Comparison of ENCODE assay signal across 8 mouse cellular contexts in genomic region chr2:152767618-152768271, GRCm38 (mm10). TPM values are rescaled to one million over a fixed set of nuclear protein-coding genes. Genes with fewer than 3 reads are reported as not detected.
DNase-seq lines count a peak whose midpoint lies in the region; ATAC-seq and TF ChIP-seq lines count a peak whose summit lies in the region.

No protein-coding gene starts in this region.

- peaks cover 34% of the 10 kb centered on the region for H3K4me1 ChIP-seq in forebrain, embryonic 10.5 days
- H3K4me1 ChIP-seq in forebrain, embryonic 16.5 days (replicated peaks; ENCODE audit: control insufficient read depth, insufficient read depth, low read length) = peaks cover 10% of the 10 kb centered on the region
- peaks cover 3% of the 10 kb centered on the region for H3K4me1 ChIP-seq in heart, postnatal 0 days (ENCODE audit: control insufficient read depth, insufficient read depth)
- peaks cover 26% of the 10 kb centered on the region for H3K4me1 ChIP-seq in limb, embryonic 12.5 days (replicated peaks)

- H3K4me3 ChIP-seq in forebrain, embryonic 10.5 days = no peak overlapping the region
- H3K4me3 ChIP-seq in forebrain, embryonic 16.5 days (replicated peaks; ENCODE audit: low read length) = no peak overlapping the region
- H3K4me3 ChIP-seq in heart, postnatal 0 days (ENCODE audit: low read depth, low read length) = no peak overlapping the region
- H3K4me3 ChIP-seq in limb, embryonic 12.5 days (replicated peaks) = no peak overlapping the region

- no peaks in the 10 kb centered on the region for H3K36me3 ChIP-seq in forebrain, embryonic 10.5 days (replicated peaks)
- H3K36me3 ChIP-seq in forebrain, embryonic 16.5 days (ENCODE audit: control insufficient read depth, insufficient read depth) = no peaks in the 10 kb centered on the region
- H3K36me3 ChIP-seq in heart, postnatal 0 days (replicated peaks; ENCODE audit: control insufficient read depth, insufficient read depth, low read length) = no peaks in the 10 kb centered on the region
- no peaks in the 10 kb centered on the region for H3K36me3 ChIP-seq in limb, embryonic 12.5 days

- no peak overlapping the region for H3K4me2 ChIP-seq in forebrain, embryonic 16.5 days (ENCODE audit: low read length)
- H3K4me2 ChIP-seq in heart, postnatal 0 days (ENCODE audit: low read depth, low read length) = no peak overlapping the region
- no peak overlapping the region for H3K4me2 ChIP-seq in limb, embryonic 12.5 days

- H3K9ac ChIP-seq in forebrain, embryonic 16.5 days (replicated peaks; ENCODE audit: low read depth, low read length) = no peak overlapping the region
- H3K9ac ChIP-seq in heart, postnatal 0 days (replicated peaks; ENCODE audit: low read depth, low read length) = no peak overlapping the region
- no peak overlapping the region for H3K9ac ChIP-seq in limb, embryonic 12.5 days (replicated peaks)

- H3K9me3 ChIP-seq in forebrain, embryonic 10.5 days = no peaks in the 10 kb centered on the region
- H3K9me3 ChIP-seq in forebrain, embryonic 16.5 days (ENCODE audit: control insufficient read depth, low read length) = no peaks in the 10 kb centered on the region
- no peaks in the 10 kb centered on the region for H3K9me3 ChIP-seq in heart, postnatal 0 days (replicated peaks; ENCODE audit: control insufficient read depth, low read length)
- no peaks in the 10 kb centered on the region for H3K9me3 ChIP-seq in limb, embryonic 12.5 days

- peak; percentile 59 for TF ChIP-seq CTCF in heart, postnatal 0 days (IDR thresholded peaks at IDR 0.05; ENCODE audit: low read depth)

- no peak overlapping the region for H3K27ac ChIP-seq in forebrain, embryonic 10.5 days
- H3K27ac ChIP-seq in forebrain, embryonic 16.5 days (ENCODE audit: low read length) = no peak overlapping the region
- no peak overlapping the region for H3K27ac ChIP-seq in heart, postnatal 0 days (ENCODE audit: low read depth)
- H3K27ac ChIP-seq in limb, embryonic 12.5 days = no peak overlapping the region

- WGBS in forebrain, embryonic 10.5 days = 60% methylated on average over 12 of the region's 12 CpGs
- 60% methylated on average over 12 of the region's 12 CpGs for WGBS in forebrain, embryonic 16.5 days
- 60% methylated on average over 12 of the region's 12 CpGs for WGBS in heart, postnatal 0 days
- WGBS in limb, embryonic 12.5 days = 42% methylated on average over 12 of the region's 12 CpGs

- no peak for TF ChIP-seq EP300 in heart, postnatal 0 days (IDR thresholded peaks at IDR 0.05; ENCODE audit: low read depth)

- peaks cover 7% of the 10 kb centered on the region for H3K27me3 ChIP-seq in forebrain, embryonic 10.5 days (ENCODE audit: poor library complexity, severe bottlenecking)
- H3K27me3 ChIP-seq in forebrain, embryonic 16.5 days (replicated peaks; ENCODE audit: control insufficient read depth, insufficient read depth, low read length) = no peaks in the 10 kb centered on the region
- H3K27me3 ChIP-seq in heart, postnatal 0 days (ENCODE audit: control insufficient read depth, insufficient read depth, low read length) = no peaks in the 10 kb centered on the region
- H3K27me3 ChIP-seq in limb, embryonic 12.5 days = no peaks in the 10 kb centered on the region

- ATAC-seq in forebrain, embryonic 16.5 days = no peak; the same call in 1 of the 2 replicates
- ATAC-seq in CD4-positive, CD25-positive, alpha-beta regulatory T cell, adult 4 months = peak; percentile 76
- ATAC-seq in heart, postnatal 0 days (ENCODE audit: insufficient read depth, low read depth) = 0 out of 2 replicates have a peak, but pooled peaks have one; percentile 15
- 0 out of 2 replicates have a peak, but pooled peaks have one; percentile 14 for ATAC-seq in limb, embryonic 12.5 days (ENCODE audit: insufficient number of reproducible peaks, insufficient read depth, low FRiP score, low TSS enrichment, low read depth)

- DNase-seq in forebrain, embryonic 10.5 days (ENCODE audit: extremely low spot score, low spot score) = peak; percentile 31
- DNase-seq in c-Kit-positive CD71-positive TER-119-positive erythroid progenitor cells, embryonic 14.5 days (ENCODE audit: low spot score) = peak; percentile 77
- no peak for DNase-seq in heart, postnatal 0 days (ENCODE audit: low spot score)
- DNase-seq in natural killer cell, adult 2 months (ENCODE audit: low spot score in 2 of 2) = peak; percentile 18 to 51
- no peak for DNase-seq in right cerebral cortex, postnatal 25 days

RNA-seq across cellular contexts. Expression of gene Cox4i2, which starts 13.8 kb away (rescaled TPM):
- polyA plus RNA-seq in forebrain, embryonic 10.5 days (2016; fragmentation: Nextera tagmentation; extraction: Ambion mirVana) = 3.0 and 4.2 TPM in 2 replicates
- 4.7 and 6.0 TPM in 2 replicates for polyA plus RNA-seq in forebrain, embryonic 16.5 days (2015; fragmentation: Nextera tagmentation; extraction: Ambion mirVana)
- polyA plus RNA-seq in CD4-positive, CD25-positive, alpha-beta regulatory T cell, adult 4 months (2017; shearing (Covaris generic)) = under 1 TPM in 1 of 2 experiments, not detected in 1; 0.46 TPM
- 13.4 and 29.9 TPM in 2 replicates for total RNA-seq in heart, postnatal 0 days (2014; rRNA removed; ENCODE audit: low replicate concordance)
- polyA plus RNA-seq in heart, postnatal 0 days (2015; fragmentation: Nextera tagmentation; extraction: Ambion mirVana) = 17.0 and 21.4 TPM in 2 replicates
- polyA plus RNA-seq in limb, embryonic 12.5 days (2016; fragmentation: Nextera tagmentation; extraction: Ambion mirVana) = 29.9 and 30.6 TPM in 2 replicates

RNA-seq across cellular contexts. Expression of gene Id1, which starts 31.7 kb away (rescaled TPM):
- 57.5 and 61.1 TPM in 2 replicates for polyA plus RNA-seq in forebrain, embryonic 10.5 days (2016; fragmentation: Nextera tagmentation; extraction: Ambion mirVana)
- polyA plus RNA-seq in forebrain, embryonic 16.5 days (2015; fragmentation: Nextera tagmentation; extraction: Ambion mirVana) = 22.3 and 26.0 TPM in 2 replicates
- under 1 TPM; 0.75 to 0.82 TPM for polyA plus RNA-seq in CD4-positive, CD25-positive, alpha-beta regulatory T cell, adult 4 months (2017; shearing (Covaris generic))
- total RNA-seq in heart, postnatal 0 days (2014; rRNA removed; ENCODE audit: low replicate concordance) = 146 and 188 TPM in 2 replicates
- polyA plus RNA-seq in heart, postnatal 0 days (2015; fragmentation: Nextera tagmentation; extraction: Ambion mirVana) = 46.7 and 59.3 TPM in 2 replicates
- polyA plus RNA-seq in limb, embryonic 12.5 days (2016; fragmentation: Nextera tagmentation; extraction: Ambion mirVana) = 299 and 330 TPM in 2 replicates

Comparison
In these comparisons a context has a peak if more than half of its experiments do, and no peak if none do; other contexts are left out.
1. DNase-seq: peak in forebrain, embryonic 10.5 days (single experiment), c-Kit-positive CD71-positive TER-119-positive erythroid progenitor cells, embryonic 14.5 days (single experiment) and natural killer cell, adult 2 months (2 of 2); none in heart, postnatal 0 days (single experiment) and right cerebral cortex, postnatal 25 days (single experiment).
2. RNA of gene Id1, which starts 31.7 kb away (polyA plus RNA-seq): 299 to 330 TPM in limb, embryonic 12.5 days, 57.5 to 61.1 TPM in forebrain, embryonic 10.5 days, 46.7 to 59.3 TPM in heart, postnatal 0 days and 22.3 to 26.0 TPM in forebrain, embryonic 16.5 days; 0.75 to 0.82 TPM in CD4-positive, CD25-positive, alpha-beta regulatory T cell, adult 4 months; every median in the first group is over 10 times any median in the second.